Mouse (Mus musculus) adrenal gland, postnatal 0 days (tissue): ENCODE measurements around the gene U2af1l4. TPM values are rescaled to one million over a fixed set of nuclear protein-coding genes. Genes with fewer than 3 reads are reported as not detected.

Experiments
- microRNA-seq: library from miRNA; unstranded; fragments of <30 nt; microRNA quantifications from one replicate; pipeline ENCODE4, GENCODE M21; 2016; ENCODE audit warnings: borderline replicate concordance; ENCODE audit not compliant: insufficient number of aligned reads
- polyA plus RNA-seq: library from polyadenylated mRNA; unstranded; fragments of >200 nt; fragmentation: Nextera tagmentation; extraction: Ambion mirVana; gene quantifications from 2 replicates; pipeline ENCODE4 v1.2.1, GENCODE M21; 2015

U2af1l4 gene
- 83.5 and 101 TPM in 2 replicates for polyA plus RNA-seq

DNA sequence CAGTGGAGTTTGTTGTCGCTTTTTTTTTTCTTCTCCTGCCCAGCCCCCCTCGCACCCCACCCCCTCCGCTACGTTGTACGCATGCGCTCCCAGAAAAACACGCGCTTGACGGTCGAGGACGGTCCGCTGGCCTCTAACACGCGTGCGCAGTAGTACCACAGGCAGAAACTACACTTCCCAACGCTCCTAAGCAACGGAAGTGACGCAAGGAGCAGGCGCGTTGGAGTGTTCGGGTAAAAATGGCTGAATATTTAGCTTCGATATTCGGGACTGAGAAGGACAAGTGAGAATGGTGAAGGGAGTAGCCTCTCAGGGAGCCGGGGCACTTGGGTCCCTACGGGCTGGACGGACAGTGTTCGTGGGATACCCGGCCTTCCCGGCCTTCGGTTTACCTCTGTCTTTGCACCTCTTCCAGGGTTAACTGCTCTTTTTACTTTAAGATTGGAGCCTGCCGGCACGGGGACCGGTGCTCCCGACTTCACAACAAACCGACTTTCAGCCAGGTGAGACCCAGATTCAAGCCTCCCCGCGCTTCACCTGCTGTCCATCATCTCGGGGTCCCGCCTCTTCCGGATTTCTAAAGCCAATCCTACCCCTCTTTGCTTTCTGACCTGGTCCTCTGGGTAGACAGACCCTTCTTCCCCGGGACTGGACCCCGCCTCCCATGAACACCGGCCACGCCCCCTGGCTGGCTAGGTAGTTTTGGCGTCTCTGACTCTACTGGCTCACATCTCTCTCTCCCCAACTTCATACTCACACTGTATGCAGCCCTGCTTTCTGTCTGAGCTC lies at the start of gene U2af1l4, which contains the start of the genes Gm49396 and Psenen:
U2af1l4 (plus strand) TSS at position 185 of the 789 bp plus-strand sequence.
Gm49396 (plus strand) TSS at position 228 of the 789 bp plus-strand sequence.
Psenen (minus strand) TSS at position 511 of the 789 bp plus-strand sequence.

DNA sequence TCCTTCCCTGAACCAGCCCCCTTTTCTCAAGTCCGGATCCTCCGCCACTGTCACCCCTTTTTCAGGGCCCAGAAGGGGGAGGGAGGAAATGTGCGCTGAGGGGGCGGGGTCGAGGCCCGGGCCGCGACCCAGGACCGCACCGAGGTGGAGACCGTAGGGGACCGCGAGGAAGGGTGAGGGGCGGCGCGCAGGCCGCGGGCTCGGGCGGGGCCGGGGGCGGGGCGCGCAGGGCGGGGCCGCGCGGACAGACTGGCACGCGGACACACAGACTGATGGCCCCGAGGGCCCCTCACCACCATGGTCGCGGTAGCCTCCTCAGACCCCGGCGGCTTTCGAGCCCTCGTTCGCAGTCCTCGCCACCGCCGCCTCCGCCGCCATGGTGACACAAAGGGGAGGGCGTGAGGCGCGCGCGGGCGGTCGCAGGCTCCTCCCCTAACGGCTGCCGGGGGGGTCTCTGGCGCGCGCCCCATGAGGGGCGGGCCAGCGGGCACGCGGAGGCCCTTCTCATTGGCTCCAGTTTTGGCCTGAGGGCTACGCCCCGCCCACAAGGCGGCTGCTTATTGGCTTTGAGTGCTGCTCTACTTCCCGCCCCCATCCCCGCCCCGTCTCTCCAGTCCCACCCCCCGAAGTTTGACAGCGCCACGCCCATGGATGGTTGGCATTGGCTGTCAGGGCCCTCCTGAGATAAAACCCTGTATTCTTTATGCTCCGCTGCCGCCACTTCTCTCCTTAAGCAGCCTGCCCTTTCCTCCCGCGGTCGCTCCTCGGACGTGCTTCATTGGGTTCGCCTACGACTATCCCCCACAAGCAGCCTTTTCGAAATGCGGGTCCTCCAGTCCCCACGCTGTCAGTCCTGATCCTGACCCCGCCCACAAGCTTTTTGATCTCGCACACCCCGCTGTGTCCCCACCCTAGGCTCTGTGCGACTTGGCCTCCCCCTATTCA lies 28.2 kb upstream of the U2af1l4 start, which contains the start of gene Arhgap33:
Arhgap33 (minus strand) TSS at position 428 of the 945 bp plus-strand sequence.

DNA sequence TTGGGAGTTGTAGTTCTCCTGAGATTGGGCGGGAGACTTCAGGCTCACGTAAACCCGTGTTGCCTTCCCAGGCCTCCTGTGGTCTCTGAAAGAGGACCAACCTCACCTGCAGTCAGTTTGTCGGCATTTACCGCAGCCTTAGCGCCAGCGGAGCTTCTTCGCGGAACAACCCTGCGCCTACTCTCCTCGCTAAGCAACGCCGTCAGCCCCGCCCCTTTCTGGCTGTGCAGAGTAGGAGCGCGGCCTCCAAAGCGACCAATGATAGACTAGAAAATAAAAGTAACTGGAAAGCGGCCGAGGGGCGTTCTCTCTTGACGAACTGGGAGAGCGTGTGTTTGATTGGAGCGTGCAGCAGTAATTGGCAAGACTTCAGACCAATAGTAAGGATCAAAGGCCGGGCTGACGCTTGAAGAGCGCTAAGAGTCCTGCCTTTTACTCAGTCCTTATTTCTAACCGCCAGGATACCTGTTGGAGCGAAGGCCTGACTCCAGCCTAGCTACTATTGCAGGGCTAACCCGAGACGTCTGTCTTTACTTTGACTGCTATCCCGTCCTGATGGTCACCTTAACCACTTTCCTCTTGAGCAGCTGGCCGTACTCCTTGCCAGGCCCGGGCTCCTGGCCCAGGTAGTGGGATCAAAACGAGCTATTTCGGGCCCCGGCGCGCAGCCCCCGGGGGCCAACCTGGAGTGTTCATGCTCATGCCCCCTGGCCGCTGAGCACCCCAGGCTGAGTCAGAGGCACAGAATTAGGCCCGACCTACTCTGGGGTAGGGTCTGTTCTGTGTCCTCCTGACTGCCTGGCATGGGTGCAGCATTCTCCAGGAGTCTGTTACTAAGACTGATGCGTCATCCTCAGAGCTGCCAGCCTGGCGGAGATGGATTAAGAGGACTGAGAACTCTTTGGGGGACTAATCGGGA lies 10.7 kb upstream of the U2af1l4 start, which contains the start of the genes Hspb6 and Proser3:
Hspb6 (plus strand) TSS at position 77 of the 919 bp plus-strand sequence.
Proser3 (minus strand) TSS at position 198 of the 919 bp plus-strand sequence.

DNA sequence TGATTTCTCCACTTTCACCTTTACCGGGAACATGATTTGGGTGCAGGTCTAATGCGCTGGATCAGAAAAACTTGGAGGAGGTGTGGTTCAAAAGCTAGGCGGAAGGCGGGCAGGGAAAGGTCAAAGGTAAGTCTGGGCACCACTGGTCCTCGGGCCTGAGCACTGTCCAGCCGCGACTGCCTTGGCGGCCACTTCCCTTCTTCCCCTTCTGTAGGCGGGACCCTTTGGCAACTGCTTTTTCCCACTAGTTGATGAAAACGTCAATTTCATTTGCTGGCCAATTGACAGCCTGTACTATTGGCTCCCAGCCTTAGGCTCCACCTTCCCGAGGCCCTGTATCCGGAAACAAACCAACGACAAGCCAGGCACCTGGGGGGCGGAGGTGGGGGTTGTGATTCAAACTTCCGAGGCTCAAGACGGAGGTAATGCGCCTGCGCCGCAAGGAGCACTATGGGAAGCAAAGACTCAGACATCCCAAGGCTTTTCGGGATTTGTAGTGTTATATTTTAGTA lies 3.6 kb upstream of the U2af1l4 start, which contains the start of gene Lin37:
Lin37 (minus strand) TSS at position 396 of the 512 bp plus-strand sequence.

DNA sequence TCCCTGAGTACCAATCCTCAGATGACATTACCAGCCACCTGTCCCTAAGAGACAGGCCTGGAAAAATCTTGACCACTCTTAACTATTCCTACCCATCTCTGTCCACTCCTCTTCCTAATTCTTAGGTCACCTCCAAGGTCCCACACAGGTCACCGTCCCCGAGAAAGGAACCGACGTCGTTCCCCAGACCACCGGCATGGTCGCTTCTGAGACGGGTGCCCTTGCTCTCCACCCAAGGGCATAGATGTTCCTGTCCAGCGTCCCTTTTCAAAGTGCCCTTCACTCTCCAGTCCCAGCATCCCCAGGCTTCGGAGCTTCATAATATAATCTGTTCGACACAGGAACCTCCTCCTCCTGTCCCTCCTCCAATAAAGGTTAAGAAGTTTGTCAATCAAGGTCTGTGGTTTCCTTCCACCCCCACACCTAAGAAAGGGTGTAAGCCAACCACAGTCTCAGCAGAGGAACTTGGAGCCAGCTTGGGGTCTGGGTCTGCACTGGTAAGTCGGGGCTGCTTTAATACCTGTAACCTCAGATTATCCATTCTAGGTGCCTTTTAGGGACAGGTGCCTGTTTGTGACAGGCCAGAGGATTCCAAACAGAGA lies 2.0 kb downstream of the U2af1l4 start, which contains the start of gene Igflr1:
Igflr1 (plus strand) TSS at position 458 of the 602 bp plus-strand sequence.

DNA sequence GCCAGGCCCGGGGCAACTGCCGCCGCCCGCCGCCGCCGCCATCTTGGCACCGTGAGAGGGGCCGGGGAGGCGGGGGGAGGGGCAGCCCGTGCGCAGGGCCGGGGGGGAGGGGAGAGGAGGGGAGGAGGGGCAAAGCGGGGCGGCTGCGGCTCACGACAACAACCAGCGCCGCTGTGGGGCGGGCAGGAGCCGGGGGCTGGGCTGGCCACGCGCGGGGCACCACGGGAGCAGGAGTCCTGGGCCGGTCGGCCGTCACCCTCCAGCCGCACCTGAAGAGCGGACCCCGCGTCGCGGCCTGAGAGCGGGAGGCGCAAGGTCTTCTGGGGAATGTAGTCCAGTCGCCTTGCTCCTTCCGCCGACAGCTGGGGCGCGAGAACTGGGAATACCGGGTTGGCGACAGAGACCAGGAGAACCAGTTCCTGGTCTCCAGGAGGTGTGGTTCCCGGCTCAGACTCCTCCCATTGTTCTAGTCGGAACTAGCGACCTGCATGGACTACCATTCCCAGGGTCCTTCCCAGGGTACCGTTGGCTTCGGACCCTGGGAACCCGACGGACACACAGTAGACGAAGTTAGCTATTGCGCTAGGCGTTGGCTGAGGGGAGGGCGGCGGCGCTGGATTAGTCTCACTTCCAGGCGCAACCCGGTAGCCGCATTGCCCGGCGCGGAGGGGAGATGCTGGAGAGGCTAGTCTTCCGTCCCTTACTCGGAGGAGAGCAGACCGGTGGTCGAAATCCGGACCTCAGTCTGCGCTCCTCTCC lies 25.8 kb downstream of the U2af1l4 start, which contains the start of gene Kmt2b:
Kmt2b (minus strand) TSS at position 51 of the 759 bp plus-strand sequence.

DNA sequence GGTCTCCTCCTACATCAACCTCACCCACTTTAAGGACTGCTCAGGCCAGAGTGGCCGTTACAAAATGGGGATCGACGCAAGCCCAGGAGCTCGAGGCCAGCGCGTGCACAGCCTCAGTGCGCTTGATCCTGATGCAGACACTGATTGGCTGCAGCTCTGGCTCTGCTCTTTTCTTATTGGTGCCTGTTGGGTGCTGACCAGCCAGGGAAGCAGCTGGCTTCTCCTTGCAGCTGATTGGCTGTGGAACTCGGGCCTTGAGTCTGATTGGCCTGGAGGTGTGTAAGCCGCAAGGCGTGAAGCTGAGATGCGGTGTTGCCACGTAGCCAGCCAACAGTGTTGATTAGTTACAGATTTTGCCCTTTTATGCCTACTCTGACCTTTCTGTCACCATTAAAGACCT lies 35.7 kb downstream of the U2af1l4 start, which contains the start of gene Zbtb32:
Zbtb32 (minus strand) TSS at position 124 of the 400 bp plus-strand sequence.

DNA sequence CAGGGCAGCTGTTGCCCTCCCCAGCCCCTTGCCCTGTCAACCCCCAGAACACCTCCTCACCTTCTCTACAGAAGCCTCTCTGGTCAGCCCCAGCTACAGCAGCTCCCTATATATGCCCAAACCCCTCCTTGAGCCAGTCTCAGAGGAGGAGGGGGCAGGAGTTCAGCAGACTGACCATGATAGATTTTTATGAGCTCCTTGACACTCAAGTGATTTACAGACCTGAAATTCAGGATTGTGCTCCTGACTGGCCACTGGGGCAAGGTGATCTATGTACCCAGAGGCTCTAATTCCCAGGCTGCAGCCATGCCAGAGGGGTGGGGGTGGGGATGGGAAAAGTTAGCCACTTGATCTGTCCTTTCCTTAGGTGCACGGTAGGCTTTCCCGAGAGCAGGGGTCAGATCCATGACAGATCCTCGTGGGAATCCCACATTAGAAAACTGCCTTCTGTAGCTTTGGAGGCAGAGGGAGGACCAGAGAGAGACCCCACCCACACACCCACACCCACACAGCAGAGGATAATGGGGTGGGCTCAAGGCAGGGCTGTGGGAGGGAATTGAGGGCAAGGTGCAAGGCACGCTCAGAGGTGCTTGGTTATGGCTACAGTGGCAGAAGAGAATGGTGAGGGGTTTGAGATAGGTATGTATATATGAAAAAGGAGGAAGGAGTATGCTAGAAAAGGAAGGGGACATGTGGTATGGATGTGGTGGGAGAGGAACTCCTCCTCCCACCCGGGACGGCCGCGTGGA lies 49.7 kb downstream of the U2af1l4 start, which contains the start of gene Upk1a:
Upk1a (minus strand) TSS at position 194 of the 749 bp plus-strand sequence.

Small RNAs within 50 kb of the gene (microRNA-seq; reads per million reads assigned to microRNA genes)
- gene Gm38670 (not detected), gene Mir3569 (not detected)

Other genes with a start within 250 kb of the U2af1l4 start
- 10.1 and 17.2 TPM in 2 replicates for gene Syne4, start 248.5 kb upstream of the U2af1l4 start, polyA plus RNA-seq
- 1.7 and 4.2 TPM in 2 replicates for gene E130208F15Rik, start 241.6 kb upstream of the U2af1l4 start, polyA plus RNA-seq
- 19.9 and 24.4 TPM in 2 replicates for gene Sdhaf1, start 239.4 kb upstream of the U2af1l4 start, polyA plus RNA-seq
- 7.0 and 8.6 TPM in 2 replicates for gene Lrfn3, start 200.5 kb upstream of the U2af1l4 start, polyA plus RNA-seq
- gene Tyrobp, start 149.5 kb upstream of the U2af1l4 start, polyA plus RNA-seq = 130 and 219 TPM in 2 replicates
- 6.9 and 9.5 TPM in 2 replicates for gene Hcst, start 143.4 kb upstream of the U2af1l4 start, polyA plus RNA-seq
- gene Nfkbid, start 141.6 kb upstream of the U2af1l4 start, polyA plus RNA-seq = 0.88 and 1.7 TPM in 2 replicates
- gene Aplp1, start 117.8 kb upstream of the U2af1l4 start, polyA plus RNA-seq = 66.4 and 132 TPM in 2 replicates
- gene Kirrel2, start 105.6 kb upstream of the U2af1l4 start, polyA plus RNA-seq = not detected in 2 replicates
- gene Nphs1, start 105.0 kb upstream of the U2af1l4 start, polyA plus RNA-seq = 0.10 and 0.17 TPM in 2 replicates
- 3.3 and 7.4 TPM in 2 replicates for gene Prodh2, start 69.7 kb upstream of the U2af1l4 start, polyA plus RNA-seq
- gene Arhgap33, start 28.2 kb upstream of the U2af1l4 start, polyA plus RNA-seq = 5.8 and 11.5 TPM in 2 replicates
- 21.9 and 51.7 TPM in 2 replicates for gene Hspb6, start 11.1 kb upstream of the U2af1l4 start, polyA plus RNA-seq
- 5.8 and 6.8 TPM in 2 replicates for gene Proser3, start 11.0 kb upstream of the U2af1l4 start, polyA plus RNA-seq
- 57.6 and 67.2 TPM in 2 replicates for gene Lin37, start 3.5 kb upstream of the U2af1l4 start, polyA plus RNA-seq
- 2.8 and 5.1 TPM in 2 replicates for gene Gm49396, start within 50 bp of the U2af1l4 start, polyA plus RNA-seq
- 179 and 205 TPM in 2 replicates for gene Psenen, start 326 bp downstream of the U2af1l4 start, polyA plus RNA-seq
- 0.72 and 1.8 TPM in 2 replicates for gene Igflr1, start 2.1 kb downstream of the U2af1l4 start, polyA plus RNA-seq
- gene Kmt2b, start 25.4 kb downstream of the U2af1l4 start, polyA plus RNA-seq = 3.7 and 4.5 TPM in 2 replicates
- 0.11 and 0.51 TPM in 2 replicates for gene Zbtb32, start 35.6 kb downstream of the U2af1l4 start, polyA plus RNA-seq
- 0.55 and 0.79 TPM in 2 replicates for gene Upk1a, start 49.5 kb downstream of the U2af1l4 start, polyA plus RNA-seq
- 1,273 and 1,293 TPM in 2 replicates for gene Cox6b1, start 62.9 kb downstream of the U2af1l4 start, polyA plus RNA-seq
- gene Etv2, start 72.6 kb downstream of the U2af1l4 start, polyA plus RNA-seq = not detected in 2 replicates
- gene Rbm42, start 87.0 kb downstream of the U2af1l4 start, polyA plus RNA-seq = 83.9 and 102 TPM in 2 replicates
- gene Haus5, start 101.7 kb downstream of the U2af1l4 start, polyA plus RNA-seq = 14.3 and 19.0 TPM in 2 replicates
- gene Pmis2, start 108.3 kb downstream of the U2af1l4 start, polyA plus RNA-seq = not detected in 2 replicates
- gene 2200002J24Rik, start 135.6 kb downstream of the U2af1l4 start, polyA plus RNA-seq = 10.8 and 14.4 TPM in 2 replicates
- 2.5 and 2.7 TPM in 2 replicates for gene Atp4a, start 148.9 kb downstream of the U2af1l4 start, polyA plus RNA-seq
- gene Tmem147, start 166.2 kb downstream of the U2af1l4 start, polyA plus RNA-seq = 231 and 307 TPM in 2 replicates
- gene Gapdhs, start 180.4 kb downstream of the U2af1l4 start, polyA plus RNA-seq = 0.11 and 0.35 TPM in 2 replicates
- gene Sbsn, start 188.2 kb downstream of the U2af1l4 start, polyA plus RNA-seq = 16.2 and 29.7 TPM in 2 replicates
- gene Dmkn, start 200.5 kb downstream of the U2af1l4 start, polyA plus RNA-seq = 49.0 and 57.0 TPM in 2 replicates
- 32.6 and 84.5 TPM in 2 replicates for gene Krtdap, start 224.6 kb downstream of the U2af1l4 start, polyA plus RNA-seq